Mouse (Mus musculus) heart, adult 2 months (tissue): ENCODE results near the gene Adat3. TPM values are rescaled to one million over a fixed set of nuclear protein-coding genes. Genes with fewer than 3 reads are reported as not detected.
"Not testable (repeated sequence)": the region's sequence is repeated elsewhere in the genome, so short reads cannot be mapped to it uniquely, and the experiment has no call there.

Experiments
- DNase-seq, 2 experiments: peaks; one replicate each; pipeline ENCODE4 v3.0.0; 2021
- H3K27ac ChIP-seq: fragments of 200-600 bp; 2 replicates; pipeline ENCODE4 v1.8.1; 2022
- H3K27me3 ChIP-seq: fragments of 200-500 bp; 2 replicates; pipeline ENCODE4 v1.6.1; 2012; ENCODE audit warnings: mild to moderate bottlenecking, low read length, inconsistent platforms, mixed read lengths; ENCODE audit not compliant: control insufficient read depth, insufficient read depth
- H3K36me3 ChIP-seq: fragments of 200-500 bp; 2 replicates; pipeline ENCODE4 v1.6.1; 2012; ENCODE audit warnings: low read length, inconsistent platforms; ENCODE audit not compliant: control insufficient read depth, insufficient read depth
- H3K4me1 ChIP-seq: fragments of 200-500 bp; 2 replicates; pipeline ENCODE4 v1.6.1; 2011; ENCODE audit warnings: low read length; ENCODE audit not compliant: control insufficient read depth, insufficient read depth
- H3K4me3 ChIP-seq: fragments of 200-600 bp; 2 replicates; pipeline ENCODE4 v1.8.1; 2022
- H3K79me2 ChIP-seq: fragments of 200-500 bp; replicated peaks from 2 replicates; pipeline ENCODE4 v1.6.1; 2012; ENCODE audit warnings: mild to moderate bottlenecking, inconsistent platforms, low read length, moderate library complexity, mixed read lengths; ENCODE audit not compliant: control insufficient read depth, insufficient read depth
- H3K9ac ChIP-seq: fragments of 200-500 bp; 2 replicates; pipeline ENCODE4 v1.6.1; 2012; ENCODE audit warnings: low read depth, mild to moderate bottlenecking, control low read depth, inconsistent platforms, low read length, mixed read lengths
- CTCF ChIP-seq: fragments of 200-600 bp; IDR thresholded peaks from 2 replicates; pipeline ENCODE4 v1.8.1; 2022; ENCODE audit warnings: antibody characterized with exemption, mild to moderate bottlenecking, moderate library complexity
- EP300 ChIP-seq: fragments of 200-500 bp; IDR thresholded peaks from 2 replicates; pipeline ENCODE4 v1.6.1; 2011; ENCODE audit warnings: low read depth, low read length, control low read depth; ENCODE audit not compliant: insufficient read depth
- POLR2A ChIP-seq: fragments of 200-500 bp; IDR thresholded peaks from 2 replicates; pipeline ENCODE4 v1.6.1; 2011; ENCODE audit warnings: mild to moderate bottlenecking, low read depth, low read length, control low read depth; ENCODE audit not compliant: insufficient read depth
- WGBS: fragments of 180-500 bp; shearing (Covaris S2); methylation state at CpG from one replicate; pipeline ENCODE4 v1.1.7; 2018; 5-methylcytosine and 5-hydroxymethylcytosine counted together
- intact Hi-C: fragments of 180-260 bp; cut with DNase I; formaldehyde crosslinking; loops from one replicate; pipeline ENCODE4 v1.15.1; 2025
- polyA plus RNA-seq: library from polyadenylated mRNA; depleted of rRNA; stranded (reverse); fragments of >200 nt; gene quantifications from 2 replicates; pipeline ENCODE4 v1.2.3, GENCODE M21; 2012
- total RNA-seq, 2 experiments: library from RNA; stranded (reverse); gene quantifications; 2 replicates each; pipeline ENCODE4 v1.2.3; 2021

Gene Adat3
- total and polyA plus RNA-seq, 3 experiments: 0.60 to 2.5 (median 1.1) TPM

DNA sequence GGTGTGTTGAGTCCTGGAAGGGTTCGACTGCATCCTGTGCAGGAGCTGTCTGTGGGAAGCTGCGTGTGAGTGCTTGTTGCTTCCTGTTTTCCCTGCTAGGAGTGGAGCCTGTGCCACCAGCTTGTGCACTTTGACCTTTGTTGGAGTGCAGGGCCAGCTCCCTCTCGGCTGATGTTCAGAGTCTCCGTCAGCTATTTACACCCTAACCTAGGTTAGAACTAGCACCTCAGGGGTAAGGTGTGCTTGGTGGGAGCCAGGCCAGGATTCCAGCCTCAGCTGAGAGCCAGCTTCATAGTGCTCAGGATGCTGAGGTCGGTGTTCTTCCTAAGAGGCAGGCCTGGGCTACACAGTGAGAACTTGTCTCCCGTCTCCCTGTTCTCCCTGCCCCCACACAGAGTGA is 32.7 kb downstream of the Adat3 start:
- no peaks in the 10 kb centered on the region for H3K27me3 ChIP-seq
- DNase-seq: no peak
- H3K79me2 ChIP-seq: peaks cover 12% of the 10 kb centered on the region
- no peaks in the 10 kb centered on the region for H3K36me3 ChIP-seq
- H3K4me1 ChIP-seq: peaks cover 2% of the 10 kb centered on the region; the same call in 1 of the 2 replicates
- intact Hi-C loops: no loop called here
- 56% methylated on average over 6 of the region's 6 CpGs for WGBS
- H3K9ac ChIP-seq: no peak overlapping the region
- H3K27ac ChIP-seq: no peak overlapping the region
- H3K4me3 ChIP-seq: no peak overlapping the region
- TF ChIP-seq CTCF (no peak), POLR2A (no peak), EP300 (no peak)

DNA sequence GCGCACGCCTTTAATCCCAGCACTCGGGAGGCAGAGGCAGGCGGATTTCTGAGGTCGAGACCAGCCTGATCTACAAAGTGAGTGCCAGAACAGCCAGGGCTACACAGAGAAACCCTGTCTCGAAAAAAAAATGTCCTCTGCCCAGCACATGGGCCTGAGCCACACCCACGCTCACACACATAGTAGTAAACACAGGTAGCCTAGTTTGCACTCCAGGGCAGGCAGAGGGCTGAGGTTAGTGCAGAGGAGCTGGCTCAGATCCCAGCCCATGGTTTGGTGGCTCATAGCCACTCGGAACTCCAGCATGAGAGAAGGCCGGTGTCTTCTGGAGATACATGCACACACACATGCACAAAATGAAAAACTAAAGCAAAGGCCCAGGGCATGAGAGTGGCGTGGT is 44.3 kb downstream of the Adat3 start:
- WGBS: 80% methylated on average over 10 of the region's 10 CpGs
- H3K27ac ChIP-seq: no peak overlapping the region
- no peak for TF ChIP-seq EP300
- TF ChIP-seq POLR2A: no peak
- TF ChIP-seq CTCF: no peak
- no peak for DNase-seq
- no peaks in the 10 kb centered on the region for H3K27me3 ChIP-seq
- H3K9ac ChIP-seq: no peak overlapping the region
- H3K79me2 ChIP-seq: no peaks in the 10 kb centered on the region; the same call in 1 of the 2 replicates
- no peaks in the 10 kb centered on the region for H3K4me1 ChIP-seq
- intact Hi-C loops: no loop called here
- H3K36me3 ChIP-seq: no peaks in the 10 kb centered on the region
- H3K4me3 ChIP-seq: no peak overlapping the region

DNA sequence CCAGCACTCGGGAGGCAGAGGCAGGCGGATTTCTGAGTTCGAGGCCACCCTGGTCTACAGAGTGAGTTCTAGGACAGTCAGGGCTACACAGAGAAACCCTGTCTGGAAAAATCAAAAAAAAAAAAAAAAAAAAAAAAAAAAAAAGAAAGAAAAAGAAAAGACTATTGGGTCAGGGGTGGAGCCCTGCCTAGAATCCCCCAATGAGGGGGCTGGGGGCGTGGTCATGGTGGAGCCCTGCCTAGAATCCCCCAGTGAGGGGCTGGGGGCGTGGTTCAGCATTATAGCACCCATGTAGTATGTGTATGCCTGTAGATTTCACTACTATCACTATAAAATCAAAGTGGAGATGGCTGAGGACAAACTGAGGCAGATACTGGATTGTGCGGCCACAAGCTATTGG is 47.2 kb downstream of the Adat3 start:
- H3K36me3 ChIP-seq, intact Hi-C loops, H3K27me3 ChIP-seq, H3K9ac ChIP-seq, H3K79me2 ChIP-seq, H3K4me3 ChIP-seq, H3K4me1 ChIP-seq, H3K27ac ChIP-seq, DNase-seq: not testable (repeated sequence)
- WGBS: 93% methylated on average over 6 of the region's 6 CpGs

DNA sequence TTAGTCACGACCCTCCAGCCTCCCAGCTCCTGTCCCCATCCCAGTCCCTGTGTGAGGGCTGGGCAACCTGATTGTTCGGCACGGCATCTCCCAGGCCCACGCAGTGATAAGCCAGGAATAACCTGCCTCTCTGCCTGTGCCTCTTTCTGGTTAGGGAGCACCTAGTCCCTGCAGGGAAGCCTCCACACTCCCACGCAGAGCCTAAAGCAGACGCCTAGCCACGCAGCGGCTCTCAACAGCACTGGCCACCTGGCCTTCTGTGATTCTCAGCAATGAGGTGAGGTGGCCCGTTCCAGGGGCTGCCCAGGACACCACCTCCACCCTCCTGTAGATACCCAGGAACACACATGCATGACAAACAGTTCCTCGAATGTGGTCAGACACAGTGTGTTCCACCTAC is 47.7 kb downstream of the Adat3 start:
- Histone ChIP-seq H3K27ac (no peak overlapping the region), H3K4me3 (no peak overlapping the region), H3K9ac (no peak overlapping the region), H3K27me3 (no peaks in the 10 kb centered on the region), H3K4me1 (0 out of 2 replicates have a peak, but pooled peaks cover 3% of the 10 kb centered on the region), H3K36me3 (no peaks in the 10 kb centered on the region), H3K79me2 (no peaks in the 10 kb centered on the region; the same call in 1 of the 2 replicates)
- TF ChIP-seq POLR2A (no peak), EP300 (no peak), CTCF (no peak)
- DNase-seq: no peak
- 80% methylated on average over 10 of the region's 10 CpGs for WGBS
- intact Hi-C loops: no loop called here

DNA sequence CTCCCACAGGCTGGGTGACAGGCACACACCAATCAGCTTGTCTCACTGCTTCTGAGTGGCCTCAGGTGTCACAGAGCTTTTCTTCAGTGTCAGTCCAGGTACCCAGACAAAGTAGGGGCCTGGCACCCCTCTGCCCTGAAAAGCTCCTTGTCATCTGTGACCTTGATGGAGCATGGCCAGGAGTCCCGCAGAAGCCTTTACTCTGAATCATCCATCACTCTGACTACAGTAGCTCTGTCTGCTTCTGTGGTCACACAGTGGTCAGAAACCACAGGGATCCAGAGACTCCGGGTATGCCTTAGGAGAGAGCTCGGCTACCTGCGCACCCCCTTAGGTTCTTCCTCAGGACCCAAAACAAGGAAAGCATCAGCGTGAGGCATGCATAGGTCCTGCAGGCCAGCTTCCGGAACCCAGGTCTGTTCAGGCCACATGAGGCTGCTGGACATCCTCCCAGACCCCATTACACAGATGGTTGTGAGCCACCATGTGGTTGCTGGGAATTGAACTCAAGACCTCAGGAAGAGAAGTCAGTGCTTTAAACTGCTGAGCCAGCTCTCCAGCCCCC is 50.6 kb downstream of the Adat3 start:
- no peak for DNase-seq
- 81% methylated on average over 6 of the region's 6 CpGs for WGBS
- intact Hi-C loops: no loop called here
- Histone ChIP-seq H3K4me1 (peaks cover 7% of the 10 kb centered on the region; the same call in 1 of the 2 replicates), H3K27ac (no peak overlapping the region), H3K79me2 (no peaks in the 10 kb centered on the region; the same call in none of the 2 replicates), H3K27me3 (no peaks in the 10 kb centered on the region), H3K4me3 (no peak overlapping the region), H3K36me3 (no peaks in the 10 kb centered on the region), H3K9ac (no peak overlapping the region)
- TF ChIP-seq CTCF (no peak), POLR2A (no peak), EP300 (no peak)

DNA sequence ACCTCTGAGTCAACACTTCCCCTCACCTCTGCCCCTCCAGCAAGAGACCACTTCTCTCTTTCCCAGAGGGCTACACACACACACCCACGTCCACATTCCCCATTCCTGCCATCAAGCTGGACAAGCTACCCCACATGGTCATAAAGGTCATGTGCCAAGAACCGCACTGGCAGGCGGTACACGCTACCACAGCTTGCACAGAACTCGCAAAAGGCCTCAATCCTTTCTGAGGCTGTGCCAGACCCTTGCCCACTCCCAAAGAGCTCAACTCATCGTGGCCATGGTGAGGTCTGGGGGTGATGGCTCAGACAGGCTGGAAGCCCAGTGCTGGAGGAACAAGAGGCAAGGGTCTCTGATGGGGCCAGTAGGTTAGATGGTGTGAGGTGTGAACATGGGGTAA is 52.2 kb downstream of the Adat3 start:
- no peak for DNase-seq
- H3K4me3 ChIP-seq: no peak overlapping the region
- H3K36me3 ChIP-seq: no peaks in the 10 kb centered on the region
- H3K4me1 ChIP-seq: peaks cover 8% of the 10 kb centered on the region
- WGBS: 75% methylated on average over 6 of the region's 6 CpGs
- TF ChIP-seq EP300: no peak
- no peak for TF ChIP-seq CTCF
- no peak for TF ChIP-seq POLR2A
- H3K79me2 ChIP-seq: no peaks in the 10 kb centered on the region; the same call in none of the 2 replicates
- H3K27me3 ChIP-seq: no peaks in the 10 kb centered on the region
- H3K9ac ChIP-seq: no peak overlapping the region
- intact Hi-C loops: loop anchor here (2.0 kb wide), 2 partner anchors 22 to 30 kb away; no protein-coding TSS in a partner anchor
- H3K27ac ChIP-seq: no peak overlapping the region
